Mouse (Mus musculus) liver, embryonic 11.5 days (tissue): ENCODE data around the gene Snd1. TPM values are rescaled to one million over a fixed set of nuclear protein-coding genes. Genes with fewer than 3 reads are reported as not detected.

ENCODE experiments used
- ATAC-seq: fragments of 200-750 bp; cut with Nextera tagmentation; replicated peaks from 2 replicates; pipeline ENCODE4 v1.8.0; 2017; ENCODE audit warnings: moderate number of reproducible peaks, mild to moderate bottlenecking, moderate TSS enrichment, moderate library complexity; ENCODE audit not compliant: low FRiP score
- DNase-seq: peaks from one replicate; pipeline ENCODE4 v3.0.0-alpha.2; 2017; ENCODE audit warnings: low spot score
- H3K27ac ChIP-seq: fragments of 300-500 bp; sonication (generic); 2 replicates; pipeline ENCODE4 v1.5.1; 2014; ENCODE audit warnings: mild to moderate bottlenecking, low read depth, low read length, control low read depth
- H3K27me3 ChIP-seq: fragments of 300-500 bp; sonication (generic); replicated peaks from 2 replicates; pipeline ENCODE4 v1.6.1; 2014; ENCODE audit warnings: low read length, mixed read lengths; ENCODE audit not compliant: control insufficient read depth, insufficient read depth
- H3K36me3 ChIP-seq: fragments of 300-500 bp; sonication (generic); 2 replicates; pipeline ENCODE4 v1.6.1; 2014; ENCODE audit warnings: mild to moderate bottlenecking, low read length, moderate library complexity, mixed read lengths; ENCODE audit not compliant: control insufficient read depth, insufficient read depth
- H3K4me1 ChIP-seq: fragments of 300-500 bp; sonication (generic); replicated peaks from 2 replicates; pipeline ENCODE4 v1.6.1; 2014; ENCODE audit warnings: low read length, mixed read lengths; ENCODE audit not compliant: control insufficient read depth, insufficient read depth
- H3K4me2 ChIP-seq: fragments of 300-500 bp; sonication (generic); 2 replicates; pipeline ENCODE4 v1.6.1; 2014; ENCODE audit warnings: mild to moderate bottlenecking, control low read depth, moderate library complexity
- H3K4me3 ChIP-seq: fragments of 300-500 bp; sonication (generic); 2 replicates; pipeline ENCODE4 v1.5.1; 2014; ENCODE audit warnings: low read depth, low read length, control low read depth
- H3K9ac ChIP-seq: fragments of 300-500 bp; sonication (generic); 2 replicates; pipeline ENCODE4 v1.6.1; 2014; ENCODE audit warnings: low read depth, low read length, control low read depth
- H3K9me3 ChIP-seq: fragments of 300-500 bp; sonication (generic); 2 replicates; pipeline ENCODE4 v1.6.1; 2016; ENCODE audit warnings: low read length, inconsistent platforms, mixed read lengths; ENCODE audit not compliant: control insufficient read depth
- WGBS: fragments of 180-500 bp; shearing (Covaris S2); extraction: QIAGEN DNeasy Blood & Tissue Kit; methylation state at CpG from one replicate; pipeline ENCODE4 v1.1.7; 2014; 5-methylcytosine and 5-hydroxymethylcytosine counted together
- polyA plus RNA-seq: library from polyadenylated mRNA; unstranded; fragments of >200 nt; fragmentation: Nextera tagmentation; extraction: Ambion mirVana; gene quantifications from 2 replicates; pipeline ENCODE4 v1.2.1, GENCODE M21; 2014

The Snd1 gene
- polyA plus RNA-seq, 1 experiment from 2014 or later: 107 TPM

DNA sequence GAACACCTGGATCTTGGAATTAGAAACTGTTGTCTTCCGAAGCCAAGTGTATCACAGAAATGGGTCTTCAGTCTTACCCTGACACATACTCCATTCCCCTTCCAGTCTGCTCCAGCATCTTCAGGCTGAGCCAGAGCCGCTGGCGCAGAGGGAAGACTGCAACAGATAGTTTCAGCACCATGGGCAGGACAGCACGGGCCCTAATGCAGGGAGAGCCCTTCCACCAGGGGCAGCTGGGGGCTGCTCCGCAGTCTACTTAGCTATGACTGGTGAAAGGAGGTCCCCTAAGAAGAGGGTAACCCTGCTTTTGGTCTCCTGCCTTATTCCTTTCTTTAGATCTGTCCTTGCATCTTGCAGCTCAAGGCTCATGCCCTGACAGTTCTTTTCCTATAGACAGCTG is 24.5 kb upstream of the Snd1 start:
- no peak overlapping the region for H3K27ac ChIP-seq
- H3K4me2 ChIP-seq: no peak overlapping the region
- H3K9ac ChIP-seq: no peak overlapping the region
- DNase-seq: no peak
- 9% methylated on average over 5 of the region's 5 CpGs for WGBS
- no peaks in the 10 kb centered on the region for H3K4me1 ChIP-seq
- no peak overlapping the region for H3K4me3 ChIP-seq
- no peak for ATAC-seq
- no peaks in the 10 kb centered on the region; the same call in 1 of the 2 replicates for H3K9me3 ChIP-seq
- no peaks in the 10 kb centered on the region for H3K36me3 ChIP-seq
- H3K27me3 ChIP-seq: peaks cover 33% of the 10 kb centered on the region

GRCm38 (mm10) chr6:28450977-28451376 is 24.0 kb upstream of the Snd1 start:
- Histone ChIP-seq H3K9ac (no peak overlapping the region), H3K27ac (no peak overlapping the region), H3K4me3 (no peak overlapping the region), H3K9me3 (no peaks in the 10 kb centered on the region; the same call in 1 of the 2 replicates), H3K36me3 (no peaks in the 10 kb centered on the region), H3K4me1 (no peaks in the 10 kb centered on the region), H3K4me2 (no peak overlapping the region), H3K27me3 (peaks cover 33% of the 10 kb centered on the region)
- ATAC-seq (no peak), DNase-seq (no peak)
- WGBS: 6% methylated on average over 12 of the region's 12 CpGs

DNA sequence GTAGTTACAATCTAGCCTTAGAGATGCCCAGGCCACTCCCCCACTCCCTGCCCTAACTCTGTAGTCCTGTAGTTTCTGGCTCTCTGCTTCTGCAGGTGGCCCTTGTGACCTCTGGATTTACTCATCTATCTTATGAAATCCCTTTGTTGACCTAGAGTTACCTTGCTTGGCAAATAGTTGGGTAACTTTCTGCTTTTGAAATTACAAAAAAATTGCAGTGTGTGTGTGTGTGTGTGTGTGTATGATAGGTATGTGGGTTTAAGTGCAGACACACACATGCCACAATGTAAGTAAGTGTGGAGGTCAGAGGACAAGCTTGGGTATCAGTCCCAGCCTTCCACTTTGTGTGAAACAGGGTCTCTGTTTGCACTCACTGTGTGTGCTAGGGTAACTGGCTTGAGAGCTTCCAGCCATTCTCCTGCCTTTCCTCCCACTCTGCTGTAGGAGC is 15.7 kb upstream of the Snd1 start:
- H3K27me3 ChIP-seq: no peaks in the 10 kb centered on the region
- no peaks in the 10 kb centered on the region for H3K36me3 ChIP-seq
- no peak for DNase-seq
- no peaks in the 10 kb centered on the region for H3K9me3 ChIP-seq
- no peak overlapping the region for H3K4me2 ChIP-seq
- no peak overlapping the region for H3K4me3 ChIP-seq
- 0 out of 2 replicates have a peak, but pooled peaks have one; percentile 39 for ATAC-seq
- H3K4me1 ChIP-seq: no peaks in the 10 kb centered on the region
- no peak overlapping the region for H3K9ac ChIP-seq
- no peak overlapping the region for H3K27ac ChIP-seq

GRCm38 (mm10) chr6:28460534-28460933 is 14.4 kb upstream of the Snd1 start:
- H3K9ac ChIP-seq: no peak overlapping the region
- DNase-seq (no peak), ATAC-seq (peak; percentile 65)
- no peaks in the 10 kb centered on the region for H3K27me3 ChIP-seq
- no peak overlapping the region for H3K4me3 ChIP-seq
- 9% methylated on average over 5 of the region's 5 CpGs for WGBS
- no peak overlapping the region for H3K27ac ChIP-seq
- no peak overlapping the region for H3K4me2 ChIP-seq
- no peaks in the 10 kb centered on the region for H3K9me3 ChIP-seq
- no peaks in the 10 kb centered on the region for H3K4me1 ChIP-seq
- no peaks in the 10 kb centered on the region for H3K36me3 ChIP-seq

DNA sequence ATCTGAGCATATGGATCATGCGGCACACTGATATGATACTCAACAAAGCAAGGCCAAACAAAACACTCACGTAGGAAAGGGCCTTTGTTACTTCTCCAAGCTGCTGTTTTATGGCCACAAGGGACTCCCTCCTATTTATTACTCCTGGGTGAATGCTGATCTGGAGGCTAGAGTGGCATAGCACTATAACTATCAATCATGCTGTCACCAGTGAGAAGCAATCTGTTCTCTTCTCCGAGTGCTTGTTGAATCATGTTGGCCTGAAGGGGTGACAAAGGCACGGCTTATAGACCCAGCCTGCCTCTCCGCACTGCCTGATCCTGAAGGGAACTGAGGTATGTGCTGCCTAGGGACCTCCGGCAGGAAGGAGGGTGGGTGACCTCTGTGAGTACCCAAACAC is 10.3 kb upstream of the Snd1 start:
- Histone ChIP-seq H3K4me2 (no peak overlapping the region), H3K9me3 (no peaks in the 10 kb centered on the region), H3K9ac (no peak overlapping the region), H3K36me3 (no peaks in the 10 kb centered on the region), H3K4me1 (no peaks in the 10 kb centered on the region), H3K27me3 (no peaks in the 10 kb centered on the region), H3K4me3 (no peak overlapping the region), H3K27ac (no peak overlapping the region)
- ATAC-seq (no peak), DNase-seq (no peak)
- 60% methylated on average over 6 of the region's 6 CpGs for WGBS

GRCm38 (mm10) chr6:28470017-28470602 is 4.8 kb upstream of the Snd1 start:
- Histone ChIP-seq H3K9ac (no peak overlapping the region), H3K36me3 (no peaks in the 10 kb centered on the region), H3K27me3 (no peaks in the 10 kb centered on the region), H3K4me2 (no peak overlapping the region), H3K9me3 (no peaks in the 10 kb centered on the region), H3K4me3 (no peak overlapping the region), H3K27ac (no peak overlapping the region), H3K4me1 (no peaks in the 10 kb centered on the region)
- no peak for ATAC-seq
- no peak for DNase-seq
- WGBS: 68% methylated on average over 4 of the region's 4 CpGs

GRCm38 (mm10) chr6:28470621-28471020 is 4.3 kb upstream of the Snd1 start:
- WGBS: 76% methylated on average over 5 of the region's 5 CpGs
- H3K27me3 ChIP-seq: no peaks in the 10 kb centered on the region
- no peak overlapping the region for H3K9ac ChIP-seq
- H3K9me3 ChIP-seq: no peaks in the 10 kb centered on the region
- H3K4me2 ChIP-seq: no peak overlapping the region
- no peaks in the 10 kb centered on the region for H3K36me3 ChIP-seq
- ATAC-seq (no peak), DNase-seq (no peak)
- no peak overlapping the region for H3K4me3 ChIP-seq
- no peak overlapping the region for H3K27ac ChIP-seq
- H3K4me1 ChIP-seq: no peaks in the 10 kb centered on the region

GRCm38 (mm10) chr6:28471284-28472035 is 3.5 kb upstream of the Snd1 start:
- Histone ChIP-seq H3K4me2 (no peak overlapping the region), H3K4me1 (no peaks in the 10 kb centered on the region), H3K4me3 (no peak overlapping the region), H3K9ac (no peak overlapping the region), H3K36me3 (no peaks in the 10 kb centered on the region), H3K9me3 (no peaks in the 10 kb centered on the region), H3K27ac (no peak overlapping the region), H3K27me3 (no peaks in the 10 kb centered on the region)
- ATAC-seq: no peak
- 80% methylated on average over 9 of the region's 9 CpGs for WGBS
- no peak for DNase-seq

GRCm38 (mm10) chr6:28474211-28474610 is 728 bp upstream of the Snd1 start:
- DNase-seq (no peak), ATAC-seq (no peak)
- Histone ChIP-seq H3K4me3 (no peak overlapping the region), H3K27ac (no peak overlapping the region), H3K9ac (no peak overlapping the region), H3K9me3 (no peaks in the 10 kb centered on the region), H3K4me2 (no peak overlapping the region), H3K4me1 (no peaks in the 10 kb centered on the region; the same call in 1 of the 2 replicates), H3K27me3 (no peaks in the 10 kb centered on the region), H3K36me3 (no peaks in the 10 kb centered on the region)
- 86% methylated on average over 4 of the region's 4 CpGs for WGBS
